Comparison of ENCODE assay signal across 8 mouse cellular contexts in the genomic region with DNA sequence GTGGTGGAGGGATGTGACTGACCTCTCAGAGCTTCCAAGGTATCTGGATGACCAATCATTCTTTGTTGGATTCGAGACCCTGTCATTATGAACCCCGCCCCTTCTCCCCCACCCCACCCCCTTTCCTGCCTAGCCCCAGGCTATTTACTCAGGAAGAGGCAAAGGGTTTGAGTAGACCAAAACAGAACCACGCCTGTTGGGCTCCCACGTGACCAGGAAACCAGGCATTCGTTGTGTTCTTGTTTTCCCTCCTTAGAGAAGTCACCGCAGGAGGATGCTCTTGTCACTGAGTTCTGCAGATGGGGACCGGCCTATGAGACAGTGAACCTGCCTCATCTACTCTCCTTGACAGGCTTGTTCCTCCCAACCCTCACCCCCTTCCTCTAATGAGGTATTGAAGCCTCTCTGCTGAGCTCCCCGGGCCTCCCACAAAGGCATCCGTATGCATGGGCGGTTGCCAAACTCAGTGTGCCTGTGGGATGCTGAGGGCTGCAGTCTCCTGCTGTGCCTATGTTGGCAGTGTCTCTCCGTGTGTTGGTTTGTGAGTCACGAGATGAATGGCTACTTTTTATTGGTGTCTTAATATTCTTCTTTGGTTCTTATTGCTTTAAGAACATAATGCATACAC. TPM values are rescaled to one million over a fixed set of nuclear protein-coding genes. Genes with fewer than 3 reads are reported as not detected.
A peak's percentile ranks its signal among the peaks of the same experiment; 100 is the strongest.
DNase-seq lines count a peak whose midpoint lies in the region; ATAC-seq and TF ChIP-seq lines count a peak whose summit lies in the region.
"Had no signal": no experiment of that assay in that cellular context is flagged by ENCODE, and none has a peak within 500 bp of the region (broad histone marks: within the 10 kb centered on the region; RNA-seq: fewer than 3 reads in every experiment).

No protein-coding gene starts in this region.

- H3K4me1 ChIP-seq in ES-Bruce4 (ENCODE audit: control insufficient read depth, insufficient read depth, low read length), result no peaks in the 10 kb centered on the region
- 0 out of 2 replicates have a peak, but pooled peaks cover 8% of the 10 kb centered on the region for H3K4me1 ChIP-seq in hindbrain, embryonic 14.5 days (replicated peaks; ENCODE audit: control insufficient read depth, insufficient read depth, low read length)
- peaks cover 15% of the 10 kb centered on the region for H3K4me1 ChIP-seq in midbrain, embryonic 13.5 days (replicated peaks)

- ATAC-seq in hindbrain, embryonic 14.5 days (ENCODE audit: low FRiP score), result peak; percentile 69; the same call in 1 of the 2 replicates
- ATAC-seq in midbrain, embryonic 13.5 days, result peak; percentile 73

- TF ChIP-seq CTCF in ES-Bruce4 (IDR thresholded peaks at IDR 0.05; ENCODE audit: low read depth, low read length), result no peak

- peak overlapping the region; percentile 3; the same call in 1 of the 2 replicates for H3K4me3 ChIP-seq in ES-Bruce4 (ENCODE audit: low read depth, low read length)
- H3K4me3 ChIP-seq in hindbrain, embryonic 14.5 days (replicated peaks; ENCODE audit: low read length), result no peak overlapping the region
- no peak overlapping the region for H3K4me3 ChIP-seq in midbrain, embryonic 13.5 days (replicated peaks)

- no peaks in the 10 kb centered on the region for H3K36me3 ChIP-seq in ES-Bruce4 (ENCODE audit: control insufficient read depth, insufficient read depth, low read length, poor library complexity, severe bottlenecking)
- no peaks in the 10 kb centered on the region for H3K36me3 ChIP-seq in hindbrain, embryonic 14.5 days (replicated peaks; ENCODE audit: control insufficient read depth, insufficient read depth)
- H3K36me3 ChIP-seq in midbrain, embryonic 13.5 days, result no peaks in the 10 kb centered on the region

- H3K27ac ChIP-seq in ES-Bruce4 (ENCODE audit: insufficient read depth, low read length), result peak overlapping the region; percentile 5; the same call in 1 of the 2 replicates
- no peak overlapping the region for H3K27ac ChIP-seq in hindbrain, embryonic 14.5 days
- no peak overlapping the region for H3K27ac ChIP-seq in midbrain, embryonic 13.5 days

- no peaks in the 10 kb centered on the region for H3K9me3 ChIP-seq in ES-Bruce4 (replicated peaks; ENCODE audit: control insufficient read depth, insufficient read depth, low read length, poor library complexity, severe bottlenecking)
- no peaks in the 10 kb centered on the region for H3K9me3 ChIP-seq in hindbrain, embryonic 14.5 days (ENCODE audit: control insufficient read depth, low read length)
- 0 out of 2 replicates have a peak, but pooled peaks cover 3% of the 10 kb centered on the region for H3K9me3 ChIP-seq in midbrain, embryonic 13.5 days

- DNase-seq in WW6 (ENCODE audit: low read depth, low spot score) (peak; percentile 57), adipocyte (ENCODE audit: low spot score) (no peak)
- peak; percentile 50 for DNase-seq in hindbrain, embryonic 14.5 days (ENCODE audit: low spot score)
- no peak for DNase-seq in ovary, postnatal 36 days (ENCODE audit: low spot score)
- no peak for DNase-seq in spleen, postnatal 4 days (ENCODE audit: low spot score in 2 of 2)

- H3K4me2 ChIP-seq in hindbrain, embryonic 14.5 days (replicated peaks), result no peak overlapping the region
- H3K4me2 ChIP-seq in midbrain, embryonic 13.5 days (replicated peaks), result no peak overlapping the region

- WGBS in hindbrain, embryonic 14.5 days, result 7% methylated on average over 12 of the region's 12 CpGs
- WGBS in midbrain, embryonic 13.5 days, result 12% methylated on average over 12 of the region's 12 CpGs

- no peak overlapping the region for H3K9ac ChIP-seq in ES-Bruce4 (ENCODE audit: low read depth, poor library complexity, severe bottlenecking)
- no peak overlapping the region for H3K9ac ChIP-seq in hindbrain, embryonic 14.5 days
- H3K9ac ChIP-seq in midbrain, embryonic 13.5 days (replicated peaks), result no peak overlapping the region

- no peaks in the 10 kb centered on the region for H3K27me3 ChIP-seq in ES-Bruce4 (ENCODE audit: control insufficient read depth, insufficient read depth, low read length, poor library complexity, severe bottlenecking)
- no peaks in the 10 kb centered on the region for H3K27me3 ChIP-seq in hindbrain, embryonic 14.5 days (ENCODE audit: control insufficient read depth, insufficient read depth, low read length)
- H3K27me3 ChIP-seq in midbrain, embryonic 13.5 days, result no peaks in the 10 kb centered on the region

- TF ChIP-seq EP300 in ES-Bruce4 (IDR thresholded peaks at IDR 0.05; ENCODE audit: insufficient read depth, low read depth, low read length), result 0 out of 2 replicates have a peak, but pooled peaks have one; percentile 16

- no peak for TF ChIP-seq POLR2A in ES-Bruce4 (IDR thresholded peaks at IDR 0.05; ENCODE audit: insufficient read depth, low read length)

RNA-seq across cellular contexts. Expression of a gene that starts 28.5 kb away (rescaled TPM):
- 423 and 447 TPM in 2 replicates for polyA plus RNA-seq in ES-Bruce4 (2011; ENCODE audit: insufficient read depth, insufficient read length, low read depth, missing spikeins)
- 52.4 and 52.6 TPM in 2 replicates for polyA plus RNA-seq in hindbrain, embryonic 14.5 days (2014; fragmentation: Nextera tagmentation; extraction: Ambion mirVana)
- 131 and 134 TPM in 2 replicates for polyA plus RNA-seq in midbrain, embryonic 13.5 days (2015; fragmentation: Nextera tagmentation; extraction: Ambion mirVana)

RNA-seq across cellular contexts. Expression of a gene that starts 35.0 kb away (rescaled TPM):
- polyA plus RNA-seq in ES-Bruce4 (2011; ENCODE audit: insufficient read depth, insufficient read length, low read depth, missing spikeins), result 21.1 and 25.5 TPM in 2 replicates
- 27.2 and 28.3 TPM in 2 replicates for polyA plus RNA-seq in hindbrain, embryonic 14.5 days (2014; fragmentation: Nextera tagmentation; extraction: Ambion mirVana)
- 35.3 and 41.1 TPM in 2 replicates for polyA plus RNA-seq in midbrain, embryonic 13.5 days (2015; fragmentation: Nextera tagmentation; extraction: Ambion mirVana)

RNA-seq across cellular contexts. Expression of a gene that starts 47.3 kb away (rescaled TPM):
- 0.25 and 0.32 TPM in 2 replicates for polyA plus RNA-seq in ES-Bruce4 (2011; ENCODE audit: insufficient read depth, insufficient read length, low read depth, missing spikeins)
- polyA plus RNA-seq in hindbrain, embryonic 14.5 days (2014; fragmentation: Nextera tagmentation; extraction: Ambion mirVana), result 7.2 and 11.6 TPM in 2 replicates
- 3.2 and 4.1 TPM in 2 replicates for polyA plus RNA-seq in midbrain, embryonic 13.5 days (2015; fragmentation: Nextera tagmentation; extraction: Ambion mirVana)
- polyA plus RNA-seq: liver, adult 2 months had no signal

Comparison
In these comparisons a context has a peak if more than half of its experiments do, and no peak if none do; other contexts are left out.
1. DNase-seq: peak in WW6 (single experiment) and hindbrain, embryonic 14.5 days (single experiment); none in adipocyte (single experiment), ovary, postnatal 36 days (single experiment) and spleen, postnatal 4 days (0 of 2).